27 mouse cellular contexts compared by ENCODE assay signal in the genomic region with DNA sequence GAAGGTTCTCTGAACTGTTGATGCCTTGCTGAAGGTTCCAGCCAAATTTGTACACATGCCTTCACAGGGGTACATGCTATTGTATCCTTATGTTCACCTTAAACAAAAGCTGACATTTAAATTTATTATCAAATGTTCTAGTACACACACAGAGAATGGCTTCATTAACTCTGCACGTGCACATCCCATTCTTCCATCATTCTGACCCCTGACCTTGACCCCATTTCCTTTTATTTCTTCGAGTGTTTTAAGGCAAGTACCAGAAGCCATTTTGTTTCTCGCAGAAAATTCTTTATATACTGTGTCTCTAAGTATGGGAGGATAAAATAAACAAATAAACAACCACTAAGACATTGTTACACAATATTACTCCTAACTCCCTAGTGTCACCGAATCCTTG.
"Had no signal": no experiment of that assay in that cellular context is flagged by ENCODE, and none has a peak within 500 bp of the region (broad histone marks: within the 10 kb centered on the region; RNA-seq: fewer than 3 reads in every experiment).

No protein-coding gene starts in this region.

- H3K4me3 ChIP-seq: left cerebral cortex, adult 2 months; limb, embryonic 12.5 days; limb, embryonic 13.5 days; limb, embryonic 15.5 days; liver, embryonic 12.5 days; liver, embryonic 13.5 days; liver, embryonic 15.5 days; lung, embryonic 15.5 days; megakaryocyte, embryonic 14.5 days; midbrain, embryonic 10.5 days; midbrain, embryonic 12.5 days; midbrain, embryonic 13.5 days; midbrain, embryonic 15.5 days; myocyte had no signal

- H3K27ac ChIP-seq: left cerebral cortex, adult 2 months; limb, embryonic 12.5 days; limb, embryonic 13.5 days; limb, embryonic 15.5 days; liver, embryonic 12.5 days; liver, embryonic 13.5 days; liver, embryonic 14.5 days; liver, embryonic 15.5 days; lung, embryonic 15.5 days; macrophage; midbrain, embryonic 10.5 days; midbrain, embryonic 12.5 days; midbrain, embryonic 13.5 days; midbrain, embryonic 15.5 days had no signal

- H3K4me1 ChIP-seq: liver, embryonic 12.5 days; liver, embryonic 13.5 days; liver, embryonic 15.5 days; megakaryocyte, embryonic 14.5 days had no signal

- DNase-seq: left cerebral cortex, postnatal 4 days; liver; liver, embryonic 13.5 days; liver, postnatal 0 days; lung, adult 18-20 months; lung, adult 2 months; lung, embryonic 14.5 days; lung, postnatal 10 days; lung, postnatal 14 days; lung, postnatal 36 days; lung, postnatal 4 days; midbrain, embryonic 14.5 days had no signal

- H3K9me3 ChIP-seq: limb, embryonic 12.5 days; limb, embryonic 13.5 days; limb, embryonic 15.5 days; liver, embryonic 12.5 days; liver, embryonic 13.5 days; liver, embryonic 15.5 days; lung, embryonic 15.5 days; megakaryocyte, embryonic 14.5 days; midbrain, embryonic 10.5 days; midbrain, embryonic 12.5 days; midbrain, embryonic 15.5 days had no signal

- H3K36me3 ChIP-seq: limb, embryonic 12.5 days; limb, embryonic 13.5 days; limb, embryonic 15.5 days; liver, embryonic 12.5 days; liver, embryonic 13.5 days; liver, embryonic 15.5 days; lung, embryonic 15.5 days; midbrain, embryonic 10.5 days; midbrain, embryonic 12.5 days; midbrain, embryonic 13.5 days; midbrain, embryonic 15.5 days had no signal

- H3K27me3 ChIP-seq: limb, embryonic 15.5 days; liver, embryonic 12.5 days; liver, embryonic 13.5 days; liver, embryonic 15.5 days; lung, embryonic 15.5 days; megakaryocyte, embryonic 14.5 days had no signal
